Mouse (Mus musculus): Measurements from ENCODE around the gene P4hb. TPM values are rescaled to one million over a fixed set of nuclear protein-coding genes. Genes with fewer than 3 reads are reported as not detected.

Gene P4hb
- polyA plus RNA-seq, 1 experiment from 2014 or later = 329 TPM

- Histone ChIP-seq H3K4me1 (replicated peaks) (peaks cover 25% of the 10 kb centered on the region), H3K4me3 (no peak overlapping the region), H3K27me3 (peaks cover 16% of the 10 kb centered on the region), H3K4me2 (no peak overlapping the region), H3K27ac (replicated peaks) (no peak overlapping the region), H3K9ac (no peak overlapping the region), H3K36me3 (peaks cover 69% of the 10 kb centered on the region), H3K9me3 (no peaks in the 10 kb centered on the region)
- 88% methylated on average over 9 of the region's 9 CpGs for WGBS
- no peak for ATAC-seq (ENCODE audit: low read depth)
These were observed 37.5 kb upstream of the P4hb start for GRCm38 (mm10) chr11:120610477-120611046.

- Histone ChIP-seq H3K27me3 (peaks cover 16% of the 10 kb centered on the region), H3K4me1 (replicated peaks) (peaks cover 18% of the 10 kb centered on the region), H3K4me3 (no peak overlapping the region), H3K36me3 (peaks cover 74% of the 10 kb centered on the region), H3K27ac (replicated peaks) (no peak overlapping the region), H3K9ac (peak overlapping the region; percentile 62; the same call in 1 of the 2 replicates), H3K4me2 (no peak overlapping the region), H3K9me3 (no peaks in the 10 kb centered on the region)
- ATAC-seq (ENCODE audit: low read depth) = no peak
- WGBS = 44% methylated on average over 8 of the region's 8 CpGs
These were observed 36.2 kb upstream of the P4hb start for GRCm38 (mm10) chr11:120609250-120609649.

- H3K4me3 ChIP-seq = peak within 1 kb of the TSS; percentile 24
- no peak within 1 kb of the TSS for H3K27ac ChIP-seq (replicated peaks)
- WGBS = 4% methylated on average over 45 of the region's 45 CpGs
- peak within 1 kb of the TSS; percentile 62 for H3K9ac ChIP-seq
- no peak; the same call in 1 of the 2 replicates for ATAC-seq (ENCODE audit: low read depth)
- H3K9me3 ChIP-seq = no peaks in the 10 kb centered on the region
- peak within 1 kb of the TSS; percentile 51 for H3K4me2 ChIP-seq
- H3K27me3 ChIP-seq = peaks cover 16% of the 10 kb centered on the region
- H3K36me3 ChIP-seq = peaks cover 74% of the 10 kb centered on the region
- H3K4me1 ChIP-seq (replicated peaks) = peaks cover 18% of the 10 kb centered on the region
These were observed 35.4 kb upstream of the P4hb start, which contains the start of gene Npb for GRCm38 (mm10) chr11:120608241-120609034. Gene Npb, plus strand, starts transcription at chr11:120608477.

GRCm38 (mm10) chr11:120606764-120607163 lies 33.7 kb upstream of the P4hb start:
- H3K4me2 ChIP-seq = no peak overlapping the region
- WGBS = 70% methylated on average over 4 of the region's 4 CpGs
- H3K36me3 ChIP-seq = peaks cover 74% of the 10 kb centered on the region
- H3K9ac ChIP-seq = no peak overlapping the region
- peaks cover 16% of the 10 kb centered on the region for H3K27me3 ChIP-seq
- peaks cover 18% of the 10 kb centered on the region for H3K4me1 ChIP-seq (replicated peaks)
- no peak overlapping the region for H3K27ac ChIP-seq (replicated peaks)
- H3K9me3 ChIP-seq = no peaks in the 10 kb centered on the region
- H3K4me3 ChIP-seq = no peak overlapping the region
- ATAC-seq (ENCODE audit: low read depth) = no peak

- WGBS = 92% methylated on average over 7 of the region's 7 CpGs
- Histone ChIP-seq H3K27me3 (peaks cover 16% of the 10 kb centered on the region), H3K9ac (no peak overlapping the region), H3K4me2 (no peak overlapping the region), H3K4me1 (replicated peaks) (peaks cover 18% of the 10 kb centered on the region), H3K36me3 (peaks cover 71% of the 10 kb centered on the region), H3K27ac (replicated peaks) (no peak overlapping the region), H3K4me3 (no peak overlapping the region), H3K9me3 (no peaks in the 10 kb centered on the region)
- ATAC-seq (ENCODE audit: low read depth) = no peak
These were observed 32.6 kb upstream of the P4hb start for GRCm38 (mm10) chr11:120605667-120606066.

- WGBS = 84% methylated on average over 2 of the region's 2 CpGs
- no peak overlapping the region for H3K4me3 ChIP-seq
- H3K36me3 ChIP-seq = peaks cover 66% of the 10 kb centered on the region
- H3K9me3 ChIP-seq = no peaks in the 10 kb centered on the region
- H3K9ac ChIP-seq = no peak overlapping the region
- peaks cover 24% of the 10 kb centered on the region for H3K4me1 ChIP-seq (replicated peaks)
- H3K4me2 ChIP-seq = no peak overlapping the region
- H3K27ac ChIP-seq (replicated peaks) = no peak overlapping the region
- H3K27me3 ChIP-seq = peaks cover 3% of the 10 kb centered on the region
- ATAC-seq (ENCODE audit: low read depth) = no peak
These were observed 30.5 kb upstream of the P4hb start for GRCm38 (mm10) chr11:120603545-120603944.

- H3K4me3 ChIP-seq = no peak overlapping the region
- H3K9ac ChIP-seq = no peak overlapping the region
- peaks cover 63% of the 10 kb centered on the region for H3K36me3 ChIP-seq
- H3K4me1 ChIP-seq (replicated peaks) = peaks cover 34% of the 10 kb centered on the region
- WGBS = 94% methylated on average over 3 of the region's 3 CpGs
- H3K4me2 ChIP-seq = no peak overlapping the region
- no peaks in the 10 kb centered on the region for H3K9me3 ChIP-seq
- no peaks in the 10 kb centered on the region for H3K27me3 ChIP-seq
- no peak for ATAC-seq (ENCODE audit: low read depth)
- no peak overlapping the region for H3K27ac ChIP-seq (replicated peaks)
These were observed 27.7 kb upstream of the P4hb start for GRCm38 (mm10) chr11:120600716-120601115.

GRCm38 (mm10) chr11:120598990-120599549 lies 26.0 kb upstream of the P4hb start:
- Histone ChIP-seq H3K36me3 (peaks cover 62% of the 10 kb centered on the region), H3K4me1 (replicated peaks) (peaks cover 34% of the 10 kb centered on the region), H3K4me3 (peak overlapping the region; percentile 99), H3K4me2 (peak overlapping the region; percentile 99), H3K27me3 (no peaks in the 10 kb centered on the region), H3K27ac (replicated peaks) (peak overlapping the region; percentile 93), H3K9me3 (no peaks in the 10 kb centered on the region), H3K9ac (peak overlapping the region; percentile 98)
- no peak for ATAC-seq (ENCODE audit: low read depth)
- WGBS = 48% methylated on average over 17 of the region's 17 CpGs

- peak within 1 kb of the TSS; percentile 99 for H3K4me3 ChIP-seq
- peaks cover 63% of the 10 kb centered on the region for H3K36me3 ChIP-seq
- H3K4me2 ChIP-seq = peak within 1 kb of the TSS; percentile 99
- H3K9me3 ChIP-seq = no peaks in the 10 kb centered on the region
- peak within 1 kb of the TSS; percentile 98 for H3K9ac ChIP-seq
- peak within 1 kb of the TSS; percentile 93 for H3K27ac ChIP-seq (replicated peaks)
- H3K27me3 ChIP-seq = no peaks in the 10 kb centered on the region
- peaks cover 34% of the 10 kb centered on the region for H3K4me1 ChIP-seq (replicated peaks)
- peak; percentile 97 for ATAC-seq (ENCODE audit: low read depth)
- WGBS = 1% methylated on average over 88 of the region's 88 CpGs
These were observed 25.4 kb upstream of the P4hb start, which contains the start of the genes Alyref and Anapc11 for GRCm38 (mm10) chr11:120598283-120598989. Gene Alyref, minus strand, starts transcription at chr11:120598365. Gene Anapc11, plus strand, starts transcription at chr11:120598421.

- H3K4me1 ChIP-seq (replicated peaks) = peaks cover 34% of the 10 kb centered on the region
- WGBS = 6% methylated on average over 92 of the region's 99 CpGs
These were observed 24.5 kb upstream of the P4hb start for GRCm38 (mm10) chr11:120597240-120598235.

GRCm38 (mm10) chr11:120588531-120588930 lies 15.5 kb upstream of the P4hb start:
- peaks cover 97% of the 10 kb centered on the region for H3K36me3 ChIP-seq
- ATAC-seq (ENCODE audit: low read depth) = no peak
- WGBS = 93% methylated on average over 6 of the region's 6 CpGs
- H3K27me3 ChIP-seq = no peaks in the 10 kb centered on the region
- H3K4me3 ChIP-seq = no peak overlapping the region
- H3K9ac ChIP-seq = no peak overlapping the region
- H3K4me2 ChIP-seq = no peak overlapping the region
- H3K27ac ChIP-seq (replicated peaks) = no peak overlapping the region
- H3K4me1 ChIP-seq (replicated peaks) = no peaks in the 10 kb centered on the region
- no peaks in the 10 kb centered on the region for H3K9me3 ChIP-seq

More at GRCm38 (mm10) chr11:120597240-120598235, 24.5 kb upstream of the P4hb start:
- Histone ChIP-seq H3K4me3 (peak overlapping the region; percentile 99), H3K9ac (peak overlapping the region; percentile 98), H3K36me3 (peaks cover 63% of the 10 kb centered on the region), H3K27me3 (no peaks in the 10 kb centered on the region), H3K27ac (replicated peaks) (peak overlapping the region; percentile 93), H3K4me2 (peak overlapping the region; percentile 99), H3K9me3 (no peaks in the 10 kb centered on the region)
- peak; percentile 71 for ATAC-seq (ENCODE audit: low read depth)

Measured in neural tube, embryonic 13.5 days (tissue).